ENCODE assay signal across 30 mouse cellular contexts in genomic region chr1:152788121-152788660, GRCm38 (mm10). TPM values are rescaled to one million over a fixed set of nuclear protein-coding genes. Genes with fewer than 3 reads are reported as not detected.
DNase-seq lines count a peak whose midpoint lies in the region; ATAC-seq and TF ChIP-seq lines count a peak whose summit lies in the region.
"Had no signal": no experiment of that assay in that cellular context is flagged by ENCODE, and none has a peak within 500 bp of the region (broad histone marks: within the 10 kb centered on the region; RNA-seq: fewer than 3 reads in every experiment).

No protein-coding gene starts in this region.

- 22% methylated on average over 4 of the region's 4 CpGs for WGBS in intestine, postnatal 0 days
- 28% methylated on average over 4 of the region's 4 CpGs for WGBS in intestine, embryonic 16.5 days
- 34% methylated on average over 4 of the region's 4 CpGs for WGBS in lung, embryonic 15.5 days
- 53% methylated on average over 4 of the region's 4 CpGs for WGBS in lung, postnatal 0 days
- 41% methylated on average over 4 of the region's 4 CpGs for WGBS in stomach, postnatal 0 days

- H3K4me3 ChIP-seq in intestine, postnatal 0 days (ENCODE audit: low read depth, low read length), result no peak overlapping the region
- no peak overlapping the region for H3K4me3 ChIP-seq in intestine, embryonic 16.5 days (ENCODE audit: low read length)
- no peak overlapping the region for H3K4me3 ChIP-seq in lung, embryonic 15.5 days
- H3K4me3 ChIP-seq in lung, postnatal 0 days (ENCODE audit: low read depth, low read length), result no peak overlapping the region
- no peak overlapping the region for H3K4me3 ChIP-seq in stomach, postnatal 0 days (ENCODE audit: low read depth, low read length)
- H3K4me3 ChIP-seq: embryonic facial prominence, embryonic 12.5 days; forebrain, embryonic 12.5 days; heart, embryonic 10.5 days; layer of hippocampus, adult 2 months; liver, embryonic 15.5 days; midbrain, embryonic 12.5 days; neural tube, embryonic 12.5 days had no signal

- no peak overlapping the region for H3K4me2 ChIP-seq in intestine, postnatal 0 days (replicated peaks; ENCODE audit: low read depth)
- H3K4me2 ChIP-seq in intestine, embryonic 16.5 days (ENCODE audit: low read depth, low read length), result no peak overlapping the region
- no peak overlapping the region for H3K4me2 ChIP-seq in lung, embryonic 15.5 days
- H3K4me2 ChIP-seq in lung, postnatal 0 days (replicated peaks; ENCODE audit: low read depth, low read length), result no peak overlapping the region
- no peak overlapping the region for H3K4me2 ChIP-seq in stomach, postnatal 0 days (replicated peaks; ENCODE audit: low read depth)
- H3K4me2 ChIP-seq: embryonic facial prominence, embryonic 12.5 days; forebrain, embryonic 12.5 days; liver, embryonic 15.5 days; midbrain, embryonic 12.5 days; neural tube, embryonic 12.5 days had no signal

- 0 out of 2 replicates have a peak, but pooled peaks cover 3% of the 10 kb centered on the region for H3K4me1 ChIP-seq in intestine, postnatal 0 days (replicated peaks; ENCODE audit: control insufficient read depth, insufficient read depth, low read length)
- H3K4me1 ChIP-seq in intestine, embryonic 16.5 days (ENCODE audit: control insufficient read depth, insufficient read depth, low read length), result peaks cover 12% of the 10 kb centered on the region
- H3K4me1 ChIP-seq in lung, embryonic 15.5 days, result peaks cover 14% of the 10 kb centered on the region; the same call in 1 of the 2 replicates
- H3K4me1 ChIP-seq in lung, postnatal 0 days (ENCODE audit: insufficient read depth, low read depth, low read length), result no peaks in the 10 kb centered on the region
- 0 out of 2 replicates have a peak, but pooled peaks cover 3% of the 10 kb centered on the region for H3K4me1 ChIP-seq in stomach, postnatal 0 days (replicated peaks; ENCODE audit: control insufficient read depth, insufficient read depth)

- no peak for ATAC-seq in intestine, postnatal 0 days
- ATAC-seq in intestine, embryonic 16.5 days, result no peak
- no peak for ATAC-seq in lung, embryonic 15.5 days (ENCODE audit: borderline replicate concordance, extremely low read depth, low FRiP score, low TSS enrichment)
- no peak for ATAC-seq in lung, postnatal 0 days
- ATAC-seq in stomach, postnatal 0 days (ENCODE audit: low FRiP score, low TSS enrichment), result no peak
- ATAC-seq in monocyte, adult 5-6 weeks (replicated peaks; ENCODE audit: insufficient number of reproducible peaks, low FRiP score, low TSS enrichment, poor library complexity, severe bottlenecking), result no peak
- ATAC-seq: hindbrain, embryonic 16.5 days had no signal

- no peak for DNase-seq in lung, postnatal 0 days (ENCODE audit: low spot score)
- DNase-seq in R1 (ENCODE audit: low read depth, low spot score), result peak; percentile 27
- no peak for DNase-seq in stomach, postnatal 0 days (ENCODE audit: low spot score)
- DNase-seq: adrenal gland, postnatal 14 days; cerebellum, adult 8-10 months; cerebellum, postnatal 36 days; gastrocnemius, postnatal 36 days; heart, postnatal 4 days; kidney, adult 18-20 months; kidney, postnatal 14 days; lung, postnatal 10 days; right cerebral cortex, postnatal 14 days; thymus, postnatal 25 days had no signal

- TF ChIP-seq CTCF in intestine, postnatal 0 days (IDR thresholded peaks at IDR 0.05; ENCODE audit: low read depth), result no peak
- no peak for TF ChIP-seq CTCF in lung, postnatal 0 days (IDR thresholded peaks at IDR 0.05)
- TF ChIP-seq CTCF in stomach, postnatal 0 days (IDR thresholded peaks at IDR 0.05; ENCODE audit: low read depth), result no peak

- no peak for TF ChIP-seq EP300 in lung, postnatal 0 days (IDR thresholded peaks at IDR 0.05)
- no peak for TF ChIP-seq EP300 in stomach, postnatal 0 days (optimal IDR thresholded peaks at IDR 0.05)

- H3K27ac ChIP-seq in intestine, postnatal 0 days (ENCODE audit: low read depth, low read length), result peak overlapping the region; percentile 15; the same call in 1 of the 2 replicates
- H3K27ac ChIP-seq in intestine, embryonic 16.5 days (ENCODE audit: low read length), result no peak overlapping the region
- 0 out of 2 replicates have a peak overlapping the region, but pooled peaks have one; percentile 5 for H3K27ac ChIP-seq in lung, embryonic 15.5 days
- no peak overlapping the region for H3K27ac ChIP-seq in lung, postnatal 0 days (ENCODE audit: low read length)
- 0 out of 2 replicates have a peak overlapping the region, but pooled peaks have one; percentile 13 for H3K27ac ChIP-seq in stomach, postnatal 0 days (replicated peaks)
- H3K27ac ChIP-seq: embryonic facial prominence, embryonic 12.5 days; forebrain, embryonic 12.5 days; heart, embryonic 10.5 days; layer of hippocampus, adult 2 months; liver, embryonic 15.5 days; midbrain, embryonic 12.5 days; neural tube, embryonic 12.5 days had no signal

- no peaks in the 10 kb centered on the region for H3K36me3 ChIP-seq in intestine, postnatal 0 days (ENCODE audit: control insufficient read depth, insufficient read depth)
- no peaks in the 10 kb centered on the region for H3K36me3 ChIP-seq in intestine, embryonic 16.5 days (ENCODE audit: control insufficient read depth, insufficient read depth, low read length)
- H3K36me3 ChIP-seq in lung, embryonic 15.5 days, result no peaks in the 10 kb centered on the region
- no peaks in the 10 kb centered on the region for H3K36me3 ChIP-seq in lung, postnatal 0 days (ENCODE audit: insufficient read depth, low read length)
- no peaks in the 10 kb centered on the region for H3K36me3 ChIP-seq in stomach, postnatal 0 days (ENCODE audit: control insufficient read depth, insufficient read depth, low read length)
- H3K36me3 ChIP-seq: embryonic facial prominence, embryonic 12.5 days; forebrain, embryonic 12.5 days; heart, embryonic 10.5 days; liver, embryonic 15.5 days; midbrain, embryonic 12.5 days; neural tube, embryonic 12.5 days had no signal

- no peak overlapping the region for H3K9ac ChIP-seq in intestine, postnatal 0 days (ENCODE audit: low read depth, low read length)
- no peak overlapping the region for H3K9ac ChIP-seq in intestine, embryonic 16.5 days (ENCODE audit: low read depth, low read length)
- H3K9ac ChIP-seq in lung, embryonic 15.5 days, result no peak overlapping the region
- no peak overlapping the region for H3K9ac ChIP-seq in lung, postnatal 0 days (replicated peaks; ENCODE audit: low read depth)
- no peak overlapping the region for H3K9ac ChIP-seq in stomach, postnatal 0 days (ENCODE audit: low read length)
- H3K9ac ChIP-seq: embryonic facial prominence, embryonic 12.5 days; forebrain, embryonic 12.5 days; liver, embryonic 15.5 days; midbrain, embryonic 12.5 days; neural tube, embryonic 12.5 days had no signal

- no peaks in the 10 kb centered on the region for H3K9me3 ChIP-seq in intestine, postnatal 0 days (ENCODE audit: control insufficient read depth)
- H3K9me3 ChIP-seq in intestine, embryonic 16.5 days (ENCODE audit: control insufficient read depth, low read length), result no peaks in the 10 kb centered on the region
- H3K9me3 ChIP-seq in lung, embryonic 15.5 days, result no peaks in the 10 kb centered on the region
- no peaks in the 10 kb centered on the region for H3K9me3 ChIP-seq in lung, postnatal 0 days (ENCODE audit: low read length)
- H3K9me3 ChIP-seq in stomach, postnatal 0 days (ENCODE audit: control insufficient read depth, low read length), result no peaks in the 10 kb centered on the region
- H3K9me3 ChIP-seq: embryonic facial prominence, embryonic 12.5 days; forebrain, embryonic 12.5 days; heart, embryonic 10.5 days; liver, embryonic 15.5 days; neural tube, embryonic 12.5 days had no signal

- H3K27me3 ChIP-seq in intestine, postnatal 0 days (replicated peaks; ENCODE audit: control insufficient read depth, insufficient read depth, low read length), result no peaks in the 10 kb centered on the region
- no peaks in the 10 kb centered on the region for H3K27me3 ChIP-seq in intestine, embryonic 16.5 days (replicated peaks; ENCODE audit: control insufficient read depth, insufficient read depth, low read length)
- H3K27me3 ChIP-seq in lung, embryonic 15.5 days, result no peaks in the 10 kb centered on the region
- H3K27me3 ChIP-seq in lung, postnatal 0 days (replicated peaks; ENCODE audit: insufficient read depth, low read length), result no peaks in the 10 kb centered on the region
- no peaks in the 10 kb centered on the region for H3K27me3 ChIP-seq in stomach, postnatal 0 days (ENCODE audit: control insufficient read depth, insufficient read depth, low read length)
- H3K27me3 ChIP-seq: embryonic facial prominence, embryonic 12.5 days; forebrain, embryonic 12.5 days; liver, embryonic 15.5 days; neural tube, embryonic 12.5 days had no signal

RNA-seq across cellular contexts. Expression of gene Ncf2, which starts 11.8 kb away (rescaled TPM):
- 9.1 and 9.7 TPM in 2 replicates for polyA plus RNA-seq in intestine, postnatal 0 days (2015; fragmentation: Nextera tagmentation; extraction: Ambion mirVana)
- polyA plus RNA-seq in intestine, embryonic 16.5 days (2015; fragmentation: Nextera tagmentation; extraction: Ambion mirVana), result 10.6 and 13.0 TPM in 2 replicates
- 4.0 and 5.5 TPM in 2 replicates for polyA plus RNA-seq in lung, embryonic 15.5 days (2015; fragmentation: Nextera tagmentation; extraction: Ambion mirVana)
- polyA plus RNA-seq in lung, postnatal 0 days (2015; fragmentation: Nextera tagmentation; extraction: Ambion mirVana), result 9.6 and 12.0 TPM in 2 replicates
- polyA plus RNA-seq in stomach, postnatal 0 days (2015; fragmentation: Nextera tagmentation; extraction: Ambion mirVana), result 2.5 and 2.6 TPM in 2 replicates
- total RNA-seq in monocyte, adult 5-6 weeks (2017), result 355 to 740 TPM (median 657 TPM) in 3 replicates

RNA-seq across cellular contexts. Expression of gene Arpc5, which starts 21.8 kb away (rescaled TPM):
- 460 and 468 TPM in 2 replicates for polyA plus RNA-seq in intestine, postnatal 0 days (2015; fragmentation: Nextera tagmentation; extraction: Ambion mirVana)
- polyA plus RNA-seq in intestine, embryonic 16.5 days (2015; fragmentation: Nextera tagmentation; extraction: Ambion mirVana), result 372 and 389 TPM in 2 replicates
- polyA plus RNA-seq in lung, embryonic 15.5 days (2015; fragmentation: Nextera tagmentation; extraction: Ambion mirVana), result 261 and 279 TPM in 2 replicates
- 376 and 377 TPM in 2 replicates for polyA plus RNA-seq in lung, postnatal 0 days (2015; fragmentation: Nextera tagmentation; extraction: Ambion mirVana)
- 350 and 355 TPM in 2 replicates for polyA plus RNA-seq in stomach, postnatal 0 days (2015; fragmentation: Nextera tagmentation; extraction: Ambion mirVana)
- total RNA-seq in monocyte, adult 5-6 weeks (2017), result 321 to 382 TPM (median 369 TPM) in 3 replicates

RNA-seq across cellular contexts. Expression of gene Rgl1, which starts 22.0 kb away (rescaled TPM):
- polyA plus RNA-seq in intestine, postnatal 0 days (2015; fragmentation: Nextera tagmentation; extraction: Ambion mirVana), result 39.4 and 43.5 TPM in 2 replicates
- 45.4 and 45.8 TPM in 2 replicates for polyA plus RNA-seq in intestine, embryonic 16.5 days (2015; fragmentation: Nextera tagmentation; extraction: Ambion mirVana)
- 42.7 and 47.1 TPM in 2 replicates for polyA plus RNA-seq in lung, embryonic 15.5 days (2015; fragmentation: Nextera tagmentation; extraction: Ambion mirVana)
- polyA plus RNA-seq in lung, postnatal 0 days (2015; fragmentation: Nextera tagmentation; extraction: Ambion mirVana), result 33.2 and 44.4 TPM in 2 replicates
- 21.0 and 23.0 TPM in 2 replicates for polyA plus RNA-seq in stomach, postnatal 0 days (2015; fragmentation: Nextera tagmentation; extraction: Ambion mirVana)
- total RNA-seq in monocyte, adult 5-6 weeks (2017), result 7.3 to 16.7 TPM (median 10.5 TPM) in 3 replicates

RNA-seq across cellular contexts. Expression of gene Apobec4, which starts 37.8 kb away (rescaled TPM):
- polyA plus RNA-seq in intestine, postnatal 0 days (2015; fragmentation: Nextera tagmentation; extraction: Ambion mirVana), result not detected in 2 replicates
- not detected in 2 replicates for polyA plus RNA-seq in intestine, embryonic 16.5 days (2015; fragmentation: Nextera tagmentation; extraction: Ambion mirVana)
- 0.12 TPM in 1 of 2 replicates, not detected in the other for polyA plus RNA-seq in lung, embryonic 15.5 days (2015; fragmentation: Nextera tagmentation; extraction: Ambion mirVana)
- 0.50 and 0.74 TPM in 2 replicates for polyA plus RNA-seq in lung, postnatal 0 days (2015; fragmentation: Nextera tagmentation; extraction: Ambion mirVana)
- not detected in 2 replicates for polyA plus RNA-seq in stomach, postnatal 0 days (2015; fragmentation: Nextera tagmentation; extraction: Ambion mirVana)
- not detected in 3 replicates for total RNA-seq in monocyte, adult 5-6 weeks (2017)
- total RNA-seq: adrenal gland, postnatal 14 days; gastrocnemius, adult 18-20 months; gastrocnemius, postnatal 36 days; heart, postnatal 4 days; layer of hippocampus, adult 2 months; layer of hippocampus, postnatal 25 days had no signal
- polyA plus RNA-seq: brain, embryonic 14.5 days; C2C12; embryonic facial prominence, embryonic 12.5 days; forebrain, embryonic 12.5 days; heart, embryonic 10.5 days; heart, embryonic 16.5 days; liver, embryonic 15.5 days; midbrain, embryonic 12.5 days; neural tube, embryonic 12.5 days had no signal

Comparison
In these comparisons a context has a peak if more than half of its experiments do, and no peak if none do; other contexts are left out.
1. H3K27ac ChIP-seq: peak in intestine, postnatal 0 days (single experiment), lung, embryonic 15.5 days (single experiment) and stomach, postnatal 0 days (single experiment); none in intestine, embryonic 16.5 days (single experiment) and lung, postnatal 0 days (single experiment).